Mouse (Mus musculus) midbrain, embryonic 15.5 days (tissue): ENCODE results near the gene Nthl1. TPM values are rescaled to one million over a fixed set of nuclear protein-coding genes. Genes with fewer than 3 reads are reported as not detected.

Experiments
- ATAC-seq: fragments of 200-750 bp; cut with Nextera tagmentation; replicated peaks from 2 replicates; pipeline ENCODE4 v1.8.0; 2017; ENCODE audit warnings: moderate TSS enrichment
- H3K27ac ChIP-seq: fragments of 300-500 bp; sonication (generic); 2 replicates; pipeline ENCODE4 v1.5.1; 2015; ENCODE audit warnings: mild to moderate bottlenecking, inconsistent platforms
- H3K27me3 ChIP-seq: fragments of 300-500 bp; sonication (generic); replicated peaks from 2 replicates; pipeline ENCODE4 v1.6.1; 2015; ENCODE audit warnings: inconsistent platforms
- H3K36me3 ChIP-seq: fragments of 300-500 bp; sonication (generic); replicated peaks from 2 replicates; pipeline ENCODE4 v1.6.1; 2015; ENCODE audit warnings: inconsistent platforms
- H3K4me1 ChIP-seq: fragments of 300-500 bp; sonication (generic); 2 replicates; pipeline ENCODE4 v1.6.1; 2015; ENCODE audit warnings: inconsistent platforms
- H3K4me2 ChIP-seq: fragments of 300-500 bp; sonication (generic); 2 replicates; pipeline ENCODE4 v1.6.1; 2015; ENCODE audit warnings: inconsistent platforms, mild to moderate bottlenecking, moderate library complexity
- H3K4me3 ChIP-seq: fragments of 300-500 bp; sonication (generic); 2 replicates; pipeline ENCODE4 v1.5.1; 2015; ENCODE audit warnings: mild to moderate bottlenecking, inconsistent platforms
- H3K9ac ChIP-seq: fragments of 300-500 bp; sonication (generic); 2 replicates; pipeline ENCODE4 v1.6.1; 2015; ENCODE audit warnings: mild to moderate bottlenecking, inconsistent platforms
- H3K9me3 ChIP-seq: fragments of 300-500 bp; sonication (generic); 2 replicates; pipeline ENCODE4 v1.6.1; 2016; ENCODE audit warnings: inconsistent platforms
- WGBS: fragments of 180-500 bp; shearing (Covaris S2); methylation state at CpG from one replicate; pipeline ENCODE4 v1.1.7; 2015; ENCODE audit warnings: mixed read lengths; 5-methylcytosine and 5-hydroxymethylcytosine counted together
- polyA plus RNA-seq: library from polyadenylated mRNA; unstranded; fragments of >200 nt; fragmentation: Nextera tagmentation; extraction: Ambion mirVana; gene quantifications from 2 replicates; pipeline ENCODE4 v1.2.1, GENCODE M21; 2015

Gene Nthl1
- polyA plus RNA-seq, 1 experiment from 2014 or later, result 10.0 TPM

- no peak overlapping the region for H3K4me3 ChIP-seq
- 87% methylated on average over 3 of the region's 3 CpGs for WGBS
- no peak for ATAC-seq
- no peaks in the 10 kb centered on the region for H3K27me3 ChIP-seq
- H3K27ac ChIP-seq, result no peak overlapping the region
- peaks cover 78% of the 10 kb centered on the region for H3K36me3 ChIP-seq
- H3K4me2 ChIP-seq, result no peak overlapping the region
- H3K9me3 ChIP-seq, result no peaks in the 10 kb centered on the region
- no peaks in the 10 kb centered on the region for H3K4me1 ChIP-seq
- H3K9ac ChIP-seq, result no peak overlapping the region
Observed at GRCm38 (mm10) chr17:24597989-24598388, 34.5 kb upstream of the Nthl1 start.

- 90% methylated on average over 4 of the region's 4 CpGs for WGBS
- Histone ChIP-seq H3K4me1 (no peaks in the 10 kb centered on the region), H3K9ac (no peak overlapping the region), H3K9me3 (no peaks in the 10 kb centered on the region), H3K4me2 (no peak overlapping the region), H3K4me3 (no peak overlapping the region), H3K27ac (no peak overlapping the region), H3K36me3 (peaks cover 71% of the 10 kb centered on the region), H3K27me3 (no peaks in the 10 kb centered on the region)
- ATAC-seq, result no peak
Observed at GRCm38 (mm10) chr17:24600502-24600901, 32.0 kb upstream of the Nthl1 start.

GRCm38 (mm10) chr17:24603961-24604360 lies 28.5 kb upstream of the Nthl1 start:
- H3K9me3 ChIP-seq, result no peaks in the 10 kb centered on the region
- no peaks in the 10 kb centered on the region for H3K4me1 ChIP-seq
- H3K9ac ChIP-seq, result no peak overlapping the region
- H3K4me3 ChIP-seq, result no peak overlapping the region
- no peak for ATAC-seq
- H3K27ac ChIP-seq, result no peak overlapping the region
- H3K36me3 ChIP-seq, result peaks cover 80% of the 10 kb centered on the region
- no peaks in the 10 kb centered on the region for H3K27me3 ChIP-seq
- no peak overlapping the region for H3K4me2 ChIP-seq
- whole genome bisulfite sequencing, result 93% methylated on average over 8 of the region's 8 CpGs

GRCm38 (mm10) chr17:24604557-24604956 lies 27.9 kb upstream of the Nthl1 start:
- Histone ChIP-seq H3K4me2 (no peak overlapping the region), H3K4me3 (no peak overlapping the region), H3K27ac (no peak overlapping the region), H3K9me3 (no peaks in the 10 kb centered on the region), H3K27me3 (no peaks in the 10 kb centered on the region), H3K4me1 (no peaks in the 10 kb centered on the region), H3K9ac (no peak overlapping the region), H3K36me3 (peaks cover 76% of the 10 kb centered on the region)
- WGBS, result 95% methylated on average over 3 of the region's 3 CpGs
- no peak for ATAC-seq

GRCm38 (mm10) chr17:24608370-24608769 lies 24.1 kb upstream of the Nthl1 start:
- Histone ChIP-seq H3K9ac (no peak overlapping the region), H3K36me3 (peaks cover 63% of the 10 kb centered on the region), H3K4me3 (no peak overlapping the region), H3K4me2 (no peak overlapping the region), H3K4me1 (no peaks in the 10 kb centered on the region), H3K27me3 (no peaks in the 10 kb centered on the region), H3K27ac (no peak overlapping the region), H3K9me3 (no peaks in the 10 kb centered on the region)
- no peak for ATAC-seq
- 91% methylated on average over 4 of the region's 4 CpGs for WGBS

GRCm38 (mm10) chr17:24608874-24609273 lies 23.6 kb upstream of the Nthl1 start:
- H3K9me3 ChIP-seq, result no peaks in the 10 kb centered on the region
- H3K27me3 ChIP-seq, result no peaks in the 10 kb centered on the region
- H3K4me1 ChIP-seq, result no peaks in the 10 kb centered on the region
- ATAC-seq, result no peak
- H3K27ac ChIP-seq, result no peak overlapping the region
- no peak overlapping the region for H3K4me3 ChIP-seq
- no peak overlapping the region for H3K4me2 ChIP-seq
- no peak overlapping the region for H3K9ac ChIP-seq
- 97% methylated on average over 8 of the region's 8 CpGs for WGBS
- H3K36me3 ChIP-seq, result peaks cover 67% of the 10 kb centered on the region

GRCm38 (mm10) chr17:24610711-24611110 lies 21.8 kb upstream of the Nthl1 start:
- 92% methylated on average over 2 of the region's 2 CpGs for WGBS
- no peak overlapping the region for H3K9ac ChIP-seq
- no peak overlapping the region for H3K4me3 ChIP-seq
- no peak overlapping the region for H3K27ac ChIP-seq
- H3K4me1 ChIP-seq, result no peaks in the 10 kb centered on the region
- H3K36me3 ChIP-seq, result peaks cover 67% of the 10 kb centered on the region
- H3K9me3 ChIP-seq, result no peaks in the 10 kb centered on the region
- H3K27me3 ChIP-seq, result no peaks in the 10 kb centered on the region
- ATAC-seq, result no peak
- no peak overlapping the region for H3K4me2 ChIP-seq

GRCm38 (mm10) chr17:24617561-24618194 lies 14.8 kb upstream of the Nthl1 start:
- H3K4me3 ChIP-seq, result no peak overlapping the region
- no peak overlapping the region for H3K4me2 ChIP-seq
- ATAC-seq, result no peak
- H3K9me3 ChIP-seq, result no peaks in the 10 kb centered on the region
- H3K9ac ChIP-seq, result no peak overlapping the region
- H3K36me3 ChIP-seq, result peaks cover 89% of the 10 kb centered on the region
- H3K27ac ChIP-seq, result no peak overlapping the region
- WGBS, result 87% methylated on average over 14 of the region's 14 CpGs
- no peaks in the 10 kb centered on the region for H3K27me3 ChIP-seq
- H3K4me1 ChIP-seq, result no peaks in the 10 kb centered on the region

- Histone ChIP-seq H3K4me1 (no peaks in the 10 kb centered on the region), H3K36me3 (peaks cover 77% of the 10 kb centered on the region), H3K9me3 (no peaks in the 10 kb centered on the region), H3K27me3 (no peaks in the 10 kb centered on the region), H3K4me2 (no peak overlapping the region), H3K27ac (no peak overlapping the region), H3K9ac (no peak overlapping the region), H3K4me3 (no peak overlapping the region)
- 94% methylated on average over 8 of the region's 8 CpGs for WGBS
- ATAC-seq, result no peak
Observed at GRCm38 (mm10) chr17:24625472-24625871, 7.0 kb upstream of the Nthl1 start.

GRCm38 (mm10) chr17:24628646-24629045 lies 3.8 kb upstream of the Nthl1 start:
- no peak overlapping the region for H3K9ac ChIP-seq
- no peak overlapping the region for H3K27ac ChIP-seq
- peaks cover 53% of the 10 kb centered on the region for H3K36me3 ChIP-seq
- no peak overlapping the region for H3K4me2 ChIP-seq
- no peaks in the 10 kb centered on the region for H3K9me3 ChIP-seq
- WGBS, result 52% methylated on average over 5 of the region's 5 CpGs
- no peak for ATAC-seq
- peaks cover 14% of the 10 kb centered on the region for H3K4me1 ChIP-seq
- no peaks in the 10 kb centered on the region for H3K27me3 ChIP-seq
- no peak overlapping the region for H3K4me3 ChIP-seq

GRCm38 (mm10) chr17:24630072-24630471 lies 2.4 kb upstream of the Nthl1 start:
- no peak overlapping the region for H3K9ac ChIP-seq
- peaks cover 41% of the 10 kb centered on the region for H3K36me3 ChIP-seq
- WGBS, result 89% methylated on average over 14 of the region's 14 CpGs
- H3K27ac ChIP-seq, result no peak overlapping the region
- no peak overlapping the region for H3K4me3 ChIP-seq
- no peak overlapping the region for H3K4me2 ChIP-seq
- ATAC-seq, result no peak
- H3K4me1 ChIP-seq, result peaks cover 14% of the 10 kb centered on the region
- H3K9me3 ChIP-seq, result no peaks in the 10 kb centered on the region
- no peaks in the 10 kb centered on the region for H3K27me3 ChIP-seq

GRCm38 (mm10) chr17:24632813-24633449 lies 451 bp downstream of the Nthl1 start:
- Histone ChIP-seq H3K9ac (peak overlapping the region; percentile 62), H3K9me3 (no peaks in the 10 kb centered on the region), H3K36me3 (peaks cover 16% of the 10 kb centered on the region), H3K4me3 (peak overlapping the region; percentile 65), H3K27ac (peak overlapping the region; percentile 67), H3K27me3 (no peaks in the 10 kb centered on the region), H3K4me2 (peak overlapping the region; percentile 77), H3K4me1 (peaks cover 14% of the 10 kb centered on the region)
- peak; percentile 38; the same call in 1 of the 2 replicates for ATAC-seq
- 11% methylated on average over 22 of the region's 22 CpGs for WGBS

GRCm38 (mm10) chr17:24633831-24634230 lies 1.4 kb downstream of the Nthl1 start:
- Histone ChIP-seq H3K9ac (no peak overlapping the region), H3K4me3 (no peak overlapping the region), H3K4me1 (peaks cover 14% of the 10 kb centered on the region), H3K36me3 (peaks cover 12% of the 10 kb centered on the region; the same call in 1 of the 2 replicates), H3K4me2 (no peak overlapping the region), H3K27me3 (no peaks in the 10 kb centered on the region), H3K9me3 (no peaks in the 10 kb centered on the region), H3K27ac (no peak overlapping the region)
- no peak for ATAC-seq
- 95% methylated on average over 11 of the region's 11 CpGs for WGBS
